Mouse (Mus musculus) forebrain, embryonic 10.5 days (tissue): ENCODE data around the gene Gtf2a2. TPM values are rescaled to one million over a fixed set of nuclear protein-coding genes. Genes with fewer than 3 reads are reported as not detected.
A peak's percentile ranks its signal among the peaks of the same experiment; 100 is the strongest.

Experiments
- DNase-seq: peaks from one replicate; pipeline ENCODE4 v3.0.0-alpha.2; 2017; ENCODE audit warnings: low spot score; ENCODE audit errors: extremely low spot score
- H3K27ac ChIP-seq: fragments of 300-500 bp; sonication (generic); 2 replicates; pipeline ENCODE4 v1.5.1; 2016; ENCODE audit warnings: mild to moderate bottlenecking
- H3K27me3 ChIP-seq: fragments of 300-500 bp; sonication (generic); 2 replicates; pipeline ENCODE4 v1.6.1; 2016; ENCODE audit warnings: mild to moderate bottlenecking; ENCODE audit not compliant: poor library complexity, severe bottlenecking
- H3K36me3 ChIP-seq: fragments of 300-500 bp; sonication (generic); replicated peaks from 2 replicates; pipeline ENCODE4 v1.6.1; 2016; ENCODE audit warnings: mild to moderate bottlenecking, moderate library complexity
- H3K4me1 ChIP-seq: fragments of 300-500 bp; sonication (generic); 2 replicates; pipeline ENCODE4 v1.6.1; 2016
- H3K4me3 ChIP-seq: fragments of 300-500 bp; sonication (generic); 2 replicates; pipeline ENCODE4 v1.5.1; 2016; ENCODE audit warnings: mild to moderate bottlenecking, moderate library complexity
- H3K9me3 ChIP-seq: fragments of 300-500 bp; sonication (generic); 2 replicates; pipeline ENCODE4 v1.6.1; 2016; ENCODE audit warnings: mild to moderate bottlenecking, moderate library complexity
- WGBS: fragments of 180-500 bp; shearing (Covaris S2); methylation state at CpG from one replicate; pipeline ENCODE4 v1.1.7; 2016; 5-methylcytosine and 5-hydroxymethylcytosine counted together
- polyA plus RNA-seq: library from polyadenylated mRNA; unstranded; fragments of >200 nt; fragmentation: Nextera tagmentation; extraction: Ambion mirVana; gene quantifications from 2 replicates; pipeline ENCODE4 v1.2.1, GENCODE M21; 2016

Gtf2a2 gene
- polyA plus RNA-seq, 1 experiment from 2014 or later = 208 TPM

DNA sequence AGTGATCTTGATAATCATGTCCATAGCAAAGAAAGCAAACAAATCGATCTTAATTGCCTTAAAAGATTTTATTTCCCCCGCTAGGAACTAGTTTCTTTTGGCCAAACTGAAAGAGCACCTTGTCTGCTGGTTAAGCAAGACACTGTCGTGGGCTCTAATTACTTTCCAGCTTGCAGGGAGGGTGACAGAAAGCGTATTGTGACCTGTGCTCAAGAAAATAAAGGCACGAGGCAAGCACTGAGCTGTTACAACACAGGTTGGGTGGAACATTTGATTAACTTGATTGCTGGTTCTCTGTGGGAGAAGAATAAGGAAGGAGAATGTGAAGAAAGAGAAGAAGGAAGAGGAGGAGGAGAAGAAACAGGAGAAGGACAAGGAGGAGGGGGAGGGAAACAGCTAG, 35.9 kb downstream of the Gtf2a2 start:
- WGBS = 42% methylated on average over 5 of the region's 5 CpGs

GRCm38 (mm10) chr9:70048751-70049415, 36.5 kb downstream of the Gtf2a2 start:
- no peak overlapping the region for H3K4me3 ChIP-seq
- no peaks in the 10 kb centered on the region for H3K36me3 ChIP-seq
- no peaks in the 10 kb centered on the region for H3K27me3 ChIP-seq
- peaks cover 27% of the 10 kb centered on the region for H3K4me1 ChIP-seq
- WGBS = 61% methylated on average over 6 of the region's 6 CpGs
- H3K27ac ChIP-seq = peak overlapping the region; percentile 63
- no peak for DNase-seq
- no peaks in the 10 kb centered on the region for H3K9me3 ChIP-seq

More for the DNA sequence above, 35.9 kb downstream of the Gtf2a2 start:
- H3K27me3 ChIP-seq = no peaks in the 10 kb centered on the region
- H3K9me3 ChIP-seq = no peaks in the 10 kb centered on the region
- no peak overlapping the region for H3K4me3 ChIP-seq
- no peaks in the 10 kb centered on the region for H3K36me3 ChIP-seq
- no peak for DNase-seq
- peaks cover 27% of the 10 kb centered on the region for H3K4me1 ChIP-seq
- H3K27ac ChIP-seq = peak overlapping the region; percentile 63; the same call in 1 of the 2 replicates

GRCm38 (mm10) chr9:70049416-70049783, 37.0 kb downstream of the Gtf2a2 start:
- Histone ChIP-seq H3K27me3 (no peaks in the 10 kb centered on the region), H3K4me1 (peaks cover 27% of the 10 kb centered on the region), H3K9me3 (no peaks in the 10 kb centered on the region), H3K36me3 (no peaks in the 10 kb centered on the region), H3K27ac (peak overlapping the region; percentile 63), H3K4me3 (no peak overlapping the region)
- DNase-seq = no peak
- WGBS = 28% methylated on average over 3 of the region's 3 CpGs

DNA sequence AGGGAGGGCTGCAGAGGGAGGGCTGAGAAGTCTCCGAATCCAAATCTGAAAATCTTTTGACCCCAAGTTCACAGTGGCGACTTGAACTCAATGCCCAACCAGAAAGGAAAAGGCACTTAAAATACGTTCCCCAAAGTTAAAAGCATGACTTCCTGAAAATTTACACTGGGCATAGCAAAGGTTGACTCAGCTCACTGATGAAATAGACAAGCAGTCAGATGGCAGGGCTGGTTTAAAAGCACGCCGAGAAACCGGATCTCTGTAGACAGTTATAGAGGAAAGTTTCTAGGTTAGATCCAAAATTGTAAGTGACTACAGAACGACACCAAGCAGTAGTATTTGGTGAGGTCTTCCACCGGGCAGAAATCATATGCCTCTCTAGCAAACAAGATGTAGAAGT, 37.5 kb downstream of the Gtf2a2 start:
- Histone ChIP-seq H3K27ac (peak overlapping the region; percentile 63), H3K27me3 (no peaks in the 10 kb centered on the region), H3K36me3 (no peaks in the 10 kb centered on the region), H3K9me3 (no peaks in the 10 kb centered on the region), H3K4me1 (peaks cover 27% of the 10 kb centered on the region), H3K4me3 (no peak overlapping the region)
- 56% methylated on average over 8 of the region's 8 CpGs for WGBS
- no peak for DNase-seq

GRCm38 (mm10) chr9:70052730-70053129, 40.4 kb downstream of the Gtf2a2 start:
- Histone ChIP-seq H3K27me3 (no peaks in the 10 kb centered on the region), H3K4me1 (peaks cover 25% of the 10 kb centered on the region), H3K27ac (no peak overlapping the region), H3K4me3 (no peak overlapping the region), H3K36me3 (no peaks in the 10 kb centered on the region), H3K9me3 (0 out of 2 replicates have a peak, but pooled peaks cover 5% of the 10 kb centered on the region)
- no peak for DNase-seq
- 87% methylated on average over 3 of the region's 3 CpGs for WGBS

DNA sequence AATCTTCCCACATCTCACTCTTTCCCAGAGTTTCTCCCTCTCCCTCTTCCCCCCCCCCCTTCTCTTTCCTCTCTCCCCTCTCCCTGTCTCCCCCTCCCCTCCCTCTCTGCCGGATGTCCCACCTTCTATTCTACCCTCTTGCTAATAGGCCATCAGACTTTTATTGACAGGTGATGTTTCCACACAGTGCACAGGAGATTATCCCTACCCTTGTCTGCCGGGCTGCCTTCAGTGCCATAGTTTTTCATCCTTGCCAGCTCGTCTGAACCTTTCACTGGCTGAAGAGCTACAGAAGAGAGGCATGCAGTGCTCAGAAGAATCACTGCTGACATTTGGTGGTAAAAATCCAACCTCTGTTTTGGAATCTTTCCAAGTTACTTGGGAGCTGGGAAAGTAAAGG, 41.1 kb downstream of the Gtf2a2 start:
- Histone ChIP-seq H3K4me3 (no peak overlapping the region), H3K27me3 (no peaks in the 10 kb centered on the region), H3K27ac (no peak overlapping the region), H3K4me1 (peaks cover 24% of the 10 kb centered on the region), H3K9me3 (0 out of 2 replicates have a peak, but pooled peaks cover 5% of the 10 kb centered on the region), H3K36me3 (no peaks in the 10 kb centered on the region)
- whole genome bisulfite sequencing = 61% methylated on average over 3 of the region's 3 CpGs
- DNase-seq = no peak

- 94% methylated on average over 3 of the region's 3 CpGs for WGBS
- H3K4me1 ChIP-seq = peaks cover 6% of the 10 kb centered on the region; the same call in 1 of the 2 replicates
- DNase-seq = no peak
- H3K27me3 ChIP-seq = no peaks in the 10 kb centered on the region
- H3K36me3 ChIP-seq = no peaks in the 10 kb centered on the region
- no peak overlapping the region for H3K27ac ChIP-seq
- no peaks in the 10 kb centered on the region for H3K9me3 ChIP-seq
- H3K4me3 ChIP-seq = no peak overlapping the region
These were observed 49.7 kb downstream of the Gtf2a2 start for GRCm38 (mm10) chr9:70062012-70062411.

DNA sequence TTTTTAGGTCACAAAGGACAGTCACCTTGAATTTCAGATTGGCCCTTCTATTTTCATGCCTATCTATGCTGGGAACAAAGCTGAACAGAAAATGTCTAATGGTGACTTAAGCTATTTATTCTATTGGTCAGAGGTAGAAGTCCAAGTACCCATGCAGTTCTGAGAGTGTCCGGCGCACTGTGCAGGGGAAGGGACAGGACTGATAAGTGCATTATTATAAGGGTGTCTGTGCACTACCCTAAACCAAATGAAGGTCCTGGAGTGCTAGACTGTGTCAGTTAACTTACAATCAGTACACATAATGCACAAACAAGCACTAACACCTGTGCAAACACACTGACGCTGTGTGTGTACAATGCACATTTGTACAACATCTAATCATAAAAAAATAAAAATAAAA, 55.1 kb downstream of the Gtf2a2 start:
- WGBS = 91% methylated on average over 3 of the region's 3 CpGs

GRCm38 (mm10) chr9:70069961-70070435, 57.6 kb downstream of the Gtf2a2 start:
- no peaks in the 10 kb centered on the region for H3K27me3 ChIP-seq
- DNase-seq = no peak
- H3K4me3 ChIP-seq = no peak overlapping the region
- no peaks in the 10 kb centered on the region for H3K4me1 ChIP-seq
- no peak overlapping the region for H3K27ac ChIP-seq
- H3K36me3 ChIP-seq = no peaks in the 10 kb centered on the region
- no peaks in the 10 kb centered on the region for H3K9me3 ChIP-seq
- 82% methylated on average over 8 of the region's 8 CpGs for whole genome bisulfite sequencing

More for the DNA sequence above, 55.1 kb downstream of the Gtf2a2 start:
- no peak overlapping the region for H3K4me3 ChIP-seq
- H3K27ac ChIP-seq = no peak overlapping the region
- no peaks in the 10 kb centered on the region for H3K9me3 ChIP-seq
- no peaks in the 10 kb centered on the region for H3K36me3 ChIP-seq
- no peaks in the 10 kb centered on the region for H3K4me1 ChIP-seq
- H3K27me3 ChIP-seq = no peaks in the 10 kb centered on the region
- DNase-seq = no peak

DNA sequence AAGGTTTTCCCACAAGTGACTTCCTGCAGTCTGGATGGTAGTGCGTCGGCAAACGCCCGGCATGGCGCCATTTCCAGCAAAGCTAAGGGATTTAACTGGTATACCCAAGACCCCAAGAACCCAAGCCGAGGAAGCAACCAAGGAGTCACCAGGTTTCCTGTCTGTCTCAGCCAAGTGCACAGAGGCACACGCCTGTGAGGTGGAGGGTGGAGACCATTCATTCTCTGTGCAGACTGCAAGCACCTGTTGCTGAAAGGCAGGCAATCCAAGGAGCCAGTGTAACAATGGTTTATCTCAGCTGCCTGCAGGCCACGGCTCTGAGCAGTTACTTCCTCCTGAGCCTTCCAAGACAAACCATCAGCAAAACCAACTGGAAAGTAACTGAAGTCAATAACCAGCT, 60.0 kb downstream of the Gtf2a2 start:
- Histone ChIP-seq H3K27me3 (no peaks in the 10 kb centered on the region), H3K9me3 (no peaks in the 10 kb centered on the region), H3K4me1 (no peaks in the 10 kb centered on the region), H3K4me3 (no peak overlapping the region), H3K27ac (no peak overlapping the region), H3K36me3 (no peaks in the 10 kb centered on the region)
- DNase-seq = no peak
- WGBS = 90% methylated on average over 8 of the region's 8 CpGs

Other genes with a start within 250 kb of the Gtf2a2 start
- gene Bnip2, start 23.1 kb upstream of the Gtf2a2 start, polyA plus RNA-seq = 101 and 112 TPM in 2 replicates
- not detected in 2 replicates for gene Gcnt3, start 25.5 kb downstream of the Gtf2a2 start, polyA plus RNA-seq
- 3.5 and 3.8 TPM in 2 replicates for gene Fam81a, start 130.0 kb downstream of the Gtf2a2 start, polyA plus RNA-seq
- gene Myo1e, start 194.8 kb downstream of the Gtf2a2 start, polyA plus RNA-seq = 11.4 and 12.5 TPM in 2 replicates